Mouse (Mus musculus) cerebellum, adult 2 months (tissue): Measurements from ENCODE around the gene Bpifa5.

Experiments used
- CTCF ChIP-seq: fragments of 200-500 bp; IDR thresholded peaks from 2 replicates; pipeline ENCODE4 v1.5.1; 2011; ENCODE audit warnings: low read depth, mild to moderate bottlenecking, control low read depth, low read length, moderate library complexity, borderline replicate concordance; ENCODE audit not compliant: insufficient read depth
- POLR2A ChIP-seq: fragments of 200-500 bp; IDR thresholded peaks from 2 replicates; pipeline ENCODE4 v1.6.1; 2011; ENCODE audit warnings: low read length, control low read depth, borderline replicate concordance; ENCODE audit not compliant: insufficient read depth

GRCm38 (mm10) chr2:154211121-154211520, 48.7 kb downstream of the Bpifa5 start:
- no peak for TF ChIP-seq CTCF
- no peak for TF ChIP-seq POLR2A
